Mouse (Mus musculus) lung, embryonic 16.5 days (tissue): Measurements from ENCODE around the gene Tenm4. TPM values are rescaled to one million over a fixed set of nuclear protein-coding genes. Genes with fewer than 3 reads are reported as not detected.

Experiments
- microRNA counts: library from miRNA; unstranded; fragments of <30 nt; microRNA quantifications from one replicate; lab custom pipeline; 2016
- microRNA-seq: library from miRNA; unstranded; fragments of <30 nt; microRNA quantifications from one replicate; pipeline ENCODE4, GENCODE M21; 2016
- polyA plus RNA-seq: library from polyadenylated mRNA; unstranded; fragments of >200 nt; fragmentation: Nextera tagmentation; extraction: Ambion mirVana; gene quantifications from 2 replicates; pipeline ENCODE4 v1.2.1, GENCODE M21; 2015

Gene Tenm4
- polyA plus RNA-seq, 1 experiment from 2014 or later: 18.5 TPM

MicroRNAs encoded within 50 kb of the gene (microRNA counts, 519-probe panel; counts per million panel counts)
- 2,548 counts per million, percentile 46 among the panel's probes with 10 or more counts for microRNA mmu-miR-708 (lab: Ali Mortazavi, UCI)

Small RNA genes within 50 kb of the gene (microRNA-seq; reads per million reads assigned to microRNA genes)
- gene Mir6394: not detected
- gene Mir708: 1,485 reads per million, percentile 78 among the genes with 10 or more reads in this experiment
